Mouse (Mus musculus) heart, postnatal 10 days (tissue): ENCODE results near the gene Sntg2. TPM values are rescaled to one million over a fixed set of nuclear protein-coding genes. Genes with fewer than 3 reads are reported as not detected.

ENCODE experiments used
- DNase-seq, 2 experiments: peaks; one replicate each; pipeline ENCODE4 v3.0.0; 2021
- intact Hi-C: fragments of 180-260 bp; cut with DNase I; formaldehyde crosslinking; loops from one replicate; pipeline ENCODE4 v1.15.1; 2025
- total RNA-seq, 2 experiments: library from RNA; stranded (reverse); gene quantifications; 2 replicates each; pipeline ENCODE4 v1.2.3; 2021

Gene Sntg2
- 1 to 10 TPM; 1.0 to 1.9 TPM for total RNA-seq

- intact Hi-C loops = loop anchor here (5.0 kb wide), 1 partner anchor 466 kb away; no protein-coding TSS in a partner anchor
- DNase-seq = peak; percentile 76 to 80
Observed at GRCm38 (mm10) chr12:30372933-30373501, at the start of gene Sntg2. Sntg2 (minus strand) TSS chr12:30373375.

- DNase-seq = no peak
Observed at GRCm38 (mm10) chr12:30416547-30416946, 43.4 kb upstream of the Sntg2 start.

DNA sequence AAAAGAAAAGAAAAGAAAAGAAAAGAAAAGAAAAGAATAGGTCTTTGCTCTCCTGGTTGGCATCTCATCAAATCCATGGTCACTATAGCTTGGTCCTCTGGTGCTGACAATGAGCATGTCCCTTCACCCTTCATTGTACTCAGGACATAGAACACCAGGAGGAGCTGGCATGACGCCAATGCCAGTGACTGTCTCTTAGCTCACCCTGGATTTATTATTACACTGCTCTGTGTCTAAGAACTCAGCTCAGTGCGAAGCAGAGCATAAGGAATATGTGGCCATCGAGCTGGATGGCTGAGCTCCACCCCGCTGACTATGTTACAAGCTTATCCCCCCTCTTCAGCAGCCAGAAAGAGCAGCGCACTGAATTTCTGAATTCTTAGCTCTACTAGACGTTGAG lies 42.8 kb upstream of the Sntg2 start:
- no peak for DNase-seq
- intact Hi-C loops = no loop called here

More at GRCm38 (mm10) chr12:30416547-30416946, 43.4 kb upstream of the Sntg2 start:
- intact Hi-C loops = no loop called here

- DNase-seq = peak; percentile 7
- intact Hi-C loops = no loop called here
Observed at GRCm38 (mm10) chr12:30402651-30403050, 29.5 kb upstream of the Sntg2 start.

GRCm38 (mm10) chr12:30400531-30400930 lies 27.4 kb upstream of the Sntg2 start:
- DNase-seq = no peak
- intact Hi-C loops = no loop called here

DNA sequence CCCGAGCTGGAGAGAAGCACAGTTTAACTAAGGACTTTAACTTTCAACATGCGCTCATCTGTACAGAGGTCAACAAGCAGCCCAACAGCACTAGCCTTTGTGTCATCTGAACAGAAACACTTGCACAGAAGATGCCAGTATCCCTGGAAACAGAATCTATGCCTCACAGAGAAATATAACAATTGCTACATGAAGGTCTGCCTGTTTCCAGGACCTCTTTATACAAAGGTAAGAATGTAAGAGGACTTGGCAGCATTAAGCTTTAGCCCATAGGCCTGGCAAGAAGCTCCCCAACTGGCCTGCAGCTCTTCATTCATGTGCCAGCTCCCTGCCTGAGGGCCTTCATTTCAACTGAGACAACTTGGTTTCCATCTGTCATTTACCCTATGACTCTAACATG lies 26.9 kb upstream of the Sntg2 start:
- intact Hi-C loops = no loop called here
- no peak for DNase-seq

DNA sequence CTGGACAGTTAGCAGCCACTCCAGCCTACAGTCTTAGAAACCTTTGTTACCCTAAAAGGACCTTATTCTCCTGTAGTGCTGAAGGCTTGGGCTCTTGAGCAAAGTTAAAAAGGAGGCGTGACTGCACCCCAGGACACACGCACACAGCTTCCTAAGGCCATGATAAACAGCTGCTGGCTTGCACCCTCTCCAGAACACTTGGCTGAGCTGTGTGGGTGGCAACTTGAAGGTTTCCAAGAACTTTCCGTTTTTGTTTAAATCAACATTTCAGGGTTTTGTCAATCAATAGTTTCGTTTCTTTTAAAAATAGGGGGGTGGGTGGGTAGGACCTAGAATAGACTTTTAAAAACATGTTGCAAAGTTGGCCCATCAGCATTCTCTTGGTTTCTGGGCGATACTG lies 882 bp downstream of the Sntg2 start:
- intact Hi-C loops = loop anchor here (5.0 kb wide), 1 partner anchor 465 kb away; no protein-coding TSS in a partner anchor
- no peak for DNase-seq

GRCm38 (mm10) chr12:30369786-30370185 lies 3.4 kb downstream of the Sntg2 start:
- intact Hi-C loops = loop anchor here (1.0 to 5.0 kb wide), 6 partner anchors 170 to 462 kb away; no protein-coding TSS in a partner anchor
- peak; percentile 90 to 93 for DNase-seq

GRCm38 (mm10) chr12:30369141-30369540 lies 4.0 kb downstream of the Sntg2 start:
- DNase-seq = no peak
- intact Hi-C loops = loop anchor here (1.0 to 5.0 kb wide), 2 partner anchors 170 to 227 kb away; no protein-coding TSS in a partner anchor

DNA sequence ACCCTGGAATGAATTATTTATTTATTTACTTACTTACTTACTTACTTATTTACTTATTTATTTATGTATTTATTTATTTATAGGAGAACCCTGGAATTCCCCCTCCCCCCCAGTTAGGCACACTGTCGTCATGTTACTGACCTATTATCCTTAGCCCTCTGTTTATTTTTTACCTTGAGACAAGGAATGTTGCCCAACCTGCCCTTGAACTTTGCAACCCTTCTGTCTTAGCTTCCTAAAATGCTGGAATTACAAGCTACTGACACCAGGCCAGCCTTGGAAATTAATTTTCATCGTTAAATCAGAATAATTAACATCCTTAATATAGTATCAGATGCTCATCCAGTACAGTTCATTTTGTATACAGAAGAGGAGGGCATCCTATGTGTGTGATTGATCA lies 10.9 kb downstream of the Sntg2 start:
- no peak for DNase-seq
- intact Hi-C loops = no loop called here

DNA sequence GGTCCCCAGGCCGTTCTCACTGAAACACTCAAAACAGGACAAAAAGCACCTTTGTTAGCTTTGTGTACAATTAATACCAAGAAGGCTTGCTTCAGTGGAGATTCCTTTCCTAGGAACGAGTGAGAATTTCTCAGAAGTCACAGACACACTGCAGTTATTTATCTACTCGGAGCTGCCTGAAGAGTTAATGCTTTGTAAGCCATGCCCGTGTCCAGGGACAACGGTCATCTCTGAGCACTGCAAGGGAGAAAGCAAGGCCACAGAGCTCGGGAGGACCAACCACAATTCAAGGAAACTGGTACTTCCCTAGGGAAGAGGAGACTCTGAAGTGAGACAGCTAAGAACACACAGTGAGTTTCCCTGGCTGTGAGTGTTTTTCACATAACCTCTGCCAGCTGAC lies 15.5 kb downstream of the Sntg2 start:
- intact Hi-C loops = no loop called here
- no peak for DNase-seq

DNA sequence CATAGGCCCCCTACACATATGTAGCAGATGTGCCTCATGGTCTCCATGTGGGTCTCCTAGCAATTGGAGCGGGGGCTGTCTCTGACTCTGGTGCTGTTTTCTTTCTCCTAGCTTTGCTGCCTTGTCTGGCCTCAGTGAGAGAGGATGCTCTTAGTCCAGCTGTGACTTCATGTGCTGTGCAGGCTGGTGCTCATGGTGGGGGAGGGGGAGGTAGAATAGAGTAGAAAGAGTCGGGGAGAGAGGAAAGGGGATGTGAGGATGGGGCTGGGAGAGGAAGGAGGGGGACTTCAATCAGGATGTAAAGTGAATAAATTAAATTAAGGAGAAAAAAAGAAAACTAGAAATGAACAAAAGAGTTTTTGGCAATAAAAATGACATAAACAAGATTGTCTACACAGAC lies 20.8 kb downstream of the Sntg2 start:
- no peak for DNase-seq
- intact Hi-C loops = no loop called here

- intact Hi-C loops = no loop called here
- no peak for DNase-seq
Observed at GRCm38 (mm10) chr12:30348036-30348435, 25.1 kb downstream of the Sntg2 start.

DNA sequence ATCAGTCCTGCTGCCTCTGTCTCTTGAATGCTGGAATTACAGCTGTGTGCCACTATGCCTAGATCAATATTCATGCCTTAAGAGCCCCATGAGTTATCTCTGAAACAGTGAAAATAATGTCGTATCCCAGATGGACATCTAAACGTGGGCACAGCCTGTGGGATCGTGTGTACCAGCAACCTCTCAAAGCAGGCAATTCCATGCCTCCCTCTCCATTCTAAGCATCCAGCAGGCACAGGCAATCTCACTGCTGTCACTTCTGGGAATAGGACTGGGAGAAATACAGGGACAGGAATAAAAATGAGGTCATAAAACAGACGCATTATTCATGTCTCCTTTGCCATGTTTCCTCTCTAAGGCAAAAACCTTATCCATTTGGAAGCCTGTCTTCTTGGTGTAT lies 25.9 kb downstream of the Sntg2 start:
- DNase-seq = no peak

GRCm38 (mm10) chr12:30344806-30345205 lies 28.4 kb downstream of the Sntg2 start:
- peak; percentile 6 to 13 for DNase-seq
- intact Hi-C loops = no loop called here

More for the DNA sequence above, 25.9 kb downstream of the Sntg2 start:
- intact Hi-C loops = no loop called here

DNA sequence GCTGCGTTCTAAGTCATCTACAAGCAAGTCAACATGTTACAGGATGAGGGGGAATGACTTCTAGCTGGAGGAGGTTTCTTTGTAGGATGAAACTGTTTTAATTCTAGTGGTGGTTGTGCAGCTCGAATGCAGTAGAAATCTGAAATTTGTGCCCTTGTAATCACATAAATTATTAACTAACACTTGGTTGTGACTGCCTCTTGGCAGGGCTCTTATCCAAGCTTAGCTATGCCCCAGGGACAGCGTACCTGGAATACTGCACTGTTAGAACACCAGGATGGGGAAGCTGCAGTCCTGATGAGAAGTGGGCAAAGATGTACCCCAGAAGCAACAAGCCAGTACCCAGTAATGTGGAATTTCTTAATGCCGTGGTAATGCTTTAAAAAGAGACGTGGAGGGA lies 36.9 kb downstream of the Sntg2 start:
- intact Hi-C loops = no loop called here
- no peak for DNase-seq

DNA sequence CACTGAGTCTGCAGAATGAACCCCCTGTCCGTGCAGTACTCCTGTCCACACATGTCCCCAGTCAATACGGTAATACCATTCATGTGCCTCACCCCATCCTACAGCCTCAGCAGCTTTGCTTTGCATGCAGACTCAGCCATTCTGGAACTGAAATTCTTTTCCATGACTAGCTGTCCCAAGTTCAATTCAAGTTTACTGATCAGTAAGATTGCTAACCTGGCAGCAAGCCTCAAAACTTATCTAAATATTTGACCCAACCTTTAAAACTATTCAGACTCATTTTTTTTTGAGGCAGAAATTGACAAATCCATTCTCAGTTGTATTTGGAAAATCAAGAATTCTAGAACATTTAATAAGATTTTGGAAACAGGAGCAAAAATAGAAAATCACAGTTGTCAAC lies 38.7 kb downstream of the Sntg2 start:
- intact Hi-C loops = no loop called here
- no peak for DNase-seq

DNA sequence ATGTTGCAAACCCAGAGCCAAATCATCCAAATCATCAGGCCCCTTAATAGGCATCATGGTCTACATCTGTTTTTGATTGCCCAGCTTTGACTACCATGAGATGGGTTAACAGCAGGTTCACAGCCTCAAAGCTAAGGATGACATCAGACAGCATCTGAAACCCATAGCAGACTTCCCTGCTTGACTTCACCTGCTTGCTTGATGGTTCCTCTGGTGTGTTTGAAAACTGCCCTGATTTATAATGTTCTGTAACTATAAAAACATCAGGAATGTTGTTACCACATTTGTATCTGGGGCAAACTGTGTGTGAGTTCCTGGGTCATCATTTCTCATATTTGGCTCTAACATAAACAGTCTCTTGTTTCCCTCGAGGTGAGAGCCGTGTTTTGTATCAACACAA lies 55.2 kb downstream of the Sntg2 start:
- intact Hi-C loops = no loop called here

GRCm38 (mm10) chr12:30313021-30313420 lies 60.2 kb downstream of the Sntg2 start:
- intact Hi-C loops = no loop called here
- no peak for DNase-seq

More for the DNA sequence above, 55.2 kb downstream of the Sntg2 start:
- DNase-seq = no peak

DNA sequence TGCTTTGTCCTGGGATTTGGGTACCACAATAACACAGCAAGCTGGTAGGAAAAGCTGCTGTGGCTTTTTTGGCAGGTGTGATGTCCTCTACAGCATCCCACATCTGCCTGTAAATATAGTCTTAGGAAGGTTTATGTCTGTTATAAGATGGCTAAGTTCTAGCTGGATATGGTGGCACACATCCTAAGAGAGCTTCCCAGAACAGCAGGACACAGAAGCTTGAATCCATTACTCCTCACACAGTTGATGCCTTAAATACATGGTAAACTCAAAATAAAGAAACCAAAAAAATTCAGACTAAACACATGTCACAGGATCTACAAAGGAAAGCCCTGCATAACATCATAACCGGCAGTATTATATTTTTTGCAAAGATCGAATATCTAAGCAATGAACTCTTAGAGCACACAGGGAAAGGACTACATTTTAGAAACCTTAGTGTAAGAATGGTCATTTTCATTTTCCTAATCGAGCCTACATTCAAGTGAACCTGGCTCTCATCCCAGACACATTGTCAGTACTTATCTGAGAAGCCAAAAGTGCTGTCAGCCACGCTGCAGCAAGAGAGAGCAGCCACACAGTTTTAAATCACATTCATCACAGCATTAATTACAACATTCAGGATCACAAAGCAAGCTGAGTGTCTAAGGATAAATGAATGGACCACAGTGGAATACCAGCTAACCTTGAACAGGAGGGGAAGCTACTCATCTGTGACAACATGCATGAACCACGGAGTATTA lies 64.8 kb downstream of the Sntg2 start:
- peak; percentile 49 to 50 for DNase-seq
- intact Hi-C loops = loop anchor here (5.0 kb wide), 1 partner anchor 101 kb away; no protein-coding TSS in a partner anchor

- no peak for DNase-seq
- intact Hi-C loops = no loop called here
Observed at GRCm38 (mm10) chr12:30292724-30293560, 80.2 kb downstream of the Sntg2 start.
